Mouse (Mus musculus) heart, adult 11 months (tissue): ENCODE measurements around the gene Neurl1b.
A peak's percentile ranks its signal among the peaks of the same experiment; 100 is the strongest.

ENCODE experiments used
- DNase-seq: peaks from one replicate; pipeline ENCODE4 v3.0.0; 2022

Neurl1b gene

GRCm38 (mm10) chr17:26458049-26458448, 43.4 kb downstream of the Neurl1b start:
- peak; percentile 86 for DNase-seq

- peak; percentile 96 for DNase-seq
Measured at GRCm38 (mm10) chr17:26462634-26463170, 48.1 kb downstream of the Neurl1b start.

- peak; percentile 92 for DNase-seq
Measured at GRCm38 (mm10) chr17:26463432-26463831, 48.8 kb downstream of the Neurl1b start.

GRCm38 (mm10) chr17:26463984-26464383, 49.4 kb downstream of the Neurl1b start:
- DNase-seq = peak; percentile 96

GRCm38 (mm10) chr17:26464481-26464880, 49.9 kb downstream of the Neurl1b start:
- peak; percentile 95 for DNase-seq

- peak; percentile 99 for DNase-seq
Measured at GRCm38 (mm10) chr17:26464972-26465371, 50.3 kb downstream of the Neurl1b start.

GRCm38 (mm10) chr17:26466741-26467150, 52.1 kb downstream of the Neurl1b start:
- peak; percentile 97 for DNase-seq

GRCm38 (mm10) chr17:26467619-26468018, 53.0 kb downstream of the Neurl1b start:
- peak; percentile 91 for DNase-seq

GRCm38 (mm10) chr17:26468102-26468894, 53.7 kb downstream of the Neurl1b start:
- peak; percentile 91 for DNase-seq

- DNase-seq = no peak
Measured at GRCm38 (mm10) chr17:26476871-26477270, 62.2 kb downstream of the Neurl1b start.

GRCm38 (mm10) chr17:26478672-26479071, 64.0 kb downstream of the Neurl1b start:
- peak; percentile 95 for DNase-seq

- peak; percentile 95 for DNase-seq
Measured at GRCm38 (mm10) chr17:26479619-26480018, 65.0 kb downstream of the Neurl1b start.

GRCm38 (mm10) chr17:26480956-26481355, 66.3 kb downstream of the Neurl1b start:
- DNase-seq = no peak

- no peak for DNase-seq
Measured at GRCm38 (mm10) chr17:26484626-26485421, 70.2 kb downstream of the Neurl1b start.

GRCm38 (mm10) chr17:26487266-26487665, 72.6 kb downstream of the Neurl1b start:
- DNase-seq = peak; percentile 94

- DNase-seq = peak; percentile 93
Measured at GRCm38 (mm10) chr17:26487917-26488316, 73.3 kb downstream of the Neurl1b start.

GRCm38 (mm10) chr17:26488711-26489403, 74.2 kb downstream of the Neurl1b start:
- peak; percentile 99 for DNase-seq

- DNase-seq = peak; percentile 91
Measured at GRCm38 (mm10) chr17:26490072-26490471, 75.4 kb downstream of the Neurl1b start.

GRCm38 (mm10) chr17:26490910-26491309, 76.3 kb downstream of the Neurl1b start:
- peak; percentile 98 for DNase-seq

GRCm38 (mm10) chr17:26492246-26492645, 77.6 kb downstream of the Neurl1b start:
- peak; percentile 98 for DNase-seq

GRCm38 (mm10) chr17:26494642-26495468, 80.2 kb downstream of the Neurl1b start:
- peak; percentile 93 for DNase-seq
